Mouse (Mus musculus): ENCODE results near the gene Clec4a3.
"Not testable (repeated sequence)": the region's sequence is repeated elsewhere in the genome, so short reads cannot be mapped to it uniquely, and the experiment has no call there.

The Clec4a3 gene

GRCm38 (mm10) chr6:122952401-122952800 is at the start of gene Clec4a3:
Clec4a3 (plus strand) TSS chr6:122952515.
- DNase-seq (ENCODE audit: low read depth in 2 of 2, low spot score in 2 of 2), result no peak

- no peak for DNase-seq (ENCODE audit: low read depth in 2 of 2, low spot score in 2 of 2)
Measured at GRCm38 (mm10) chr6:122919922-122920321, 32.4 kb upstream of the Clec4a3 start.

- no peak for DNase-seq (ENCODE audit: low read depth in 2 of 2, low spot score in 2 of 2)
Measured at GRCm38 (mm10) chr6:122921451-122921850, 30.9 kb upstream of the Clec4a3 start, which contains the start of gene Clec4a1. Clec4a1 (plus strand) TSS chr6:122921848.

GRCm38 (mm10) chr6:122934845-122935244 is 17.5 kb upstream of the Clec4a3 start:
- no peak for DNase-seq (ENCODE audit: low read depth in 2 of 2, low spot score in 2 of 2)

- DNase-seq (ENCODE audit: low read depth in 2 of 2, low spot score in 2 of 2), result no peak
Measured at GRCm38 (mm10) chr6:122939618-122940017, 12.7 kb upstream of the Clec4a3 start.

GRCm38 (mm10) chr6:122946760-122947159 is 5.6 kb upstream of the Clec4a3 start:
- DNase-seq (ENCODE audit: low read depth in 2 of 2, low spot score in 2 of 2), result no peak

- DNase-seq (ENCODE audit: low read depth in 2 of 2, low spot score in 2 of 2), result no peak
Measured at GRCm38 (mm10) chr6:122964562-122964961, 12.2 kb downstream of the Clec4a3 start.

- no peak for DNase-seq (ENCODE audit: low read depth in 2 of 2, low spot score in 2 of 2)
Measured at GRCm38 (mm10) chr6:122969048-122969447, 16.7 kb downstream of the Clec4a3 start.

GRCm38 (mm10) chr6:122989876-122990437 is 37.6 kb downstream of the Clec4a3 start, which contains the start of gene Clec4a4:
Clec4a4 (plus strand) TSS chr6:122990367.
- no peak for DNase-seq (ENCODE audit: low read depth in 2 of 2, low spot score in 2 of 2)

- DNase-seq (ENCODE audit: low read depth in 2 of 2, low spot score in 2 of 2), result not testable (repeated sequence)
Measured at GRCm38 (mm10) chr6:123004696-123005095, 52.4 kb downstream of the Clec4a3 start.

GRCm38 (mm10) chr6:123005591-123005990 is 53.3 kb downstream of the Clec4a3 start:
- DNase-seq (ENCODE audit: low read depth in 2 of 2, low spot score in 2 of 2), result no peak

Measured in CD8-positive naive resting alpha-beta T cell, adult 2 months (primary cell).